Comparison of ENCODE assay signal across 8 mouse cellular contexts in the genomic region with DNA sequence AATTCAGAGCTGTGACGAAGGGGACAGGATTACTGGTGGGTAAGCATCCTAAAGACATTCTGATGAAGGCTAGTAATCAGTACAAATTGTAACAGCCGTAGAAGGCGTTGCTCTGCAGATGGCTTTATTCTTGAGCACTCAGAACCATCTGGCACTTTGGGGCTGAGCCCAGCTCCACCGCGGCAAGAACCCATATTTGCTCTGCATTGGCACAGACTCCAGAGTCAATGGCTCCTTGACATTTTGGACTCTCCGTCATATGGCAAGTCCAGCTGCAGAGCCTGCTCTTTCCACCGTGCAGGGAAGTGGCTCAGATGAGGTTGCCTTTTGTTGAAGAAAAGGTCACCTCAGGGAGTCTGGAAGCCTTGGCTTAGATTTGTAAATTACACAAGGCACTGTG.
DNase-seq lines count a peak whose midpoint lies in the region; ATAC-seq and TF ChIP-seq lines count a peak whose summit lies in the region.

No protein-coding gene starts in this region.

- peak overlapping the region; percentile 70 for H3K27ac ChIP-seq in forebrain, embryonic 16.5 days (ENCODE audit: low read length)
- no peak overlapping the region for H3K27ac ChIP-seq in liver, postnatal 0 days (ENCODE audit: low read depth)

- no peaks in the 10 kb centered on the region for H3K27me3 ChIP-seq in forebrain, embryonic 16.5 days (replicated peaks; ENCODE audit: control insufficient read depth, insufficient read depth, low read length)
- no peaks in the 10 kb centered on the region for H3K27me3 ChIP-seq in liver, postnatal 0 days (ENCODE audit: insufficient read depth, low read length)

- TF ChIP-seq EP300 in liver, postnatal 0 days (IDR thresholded peaks at IDR 0.05; ENCODE audit: low read depth) = no peak

- H3K4me2 ChIP-seq in forebrain, embryonic 16.5 days (ENCODE audit: low read length) = no peak overlapping the region
- no peak overlapping the region for H3K4me2 ChIP-seq in liver, postnatal 0 days (ENCODE audit: low read depth, low read length)

- no peaks in the 10 kb centered on the region for H3K9me3 ChIP-seq in forebrain, embryonic 16.5 days (ENCODE audit: control insufficient read depth, low read length)
- H3K9me3 ChIP-seq in liver, postnatal 0 days (ENCODE audit: low read length) = no peaks in the 10 kb centered on the region

- ATAC-seq in forebrain, embryonic 16.5 days = peak; percentile 90
- no peak for ATAC-seq in megakaryocyte-erythroid progenitor cell, adult 5-6 weeks (replicated peaks; ENCODE audit: low FRiP score, low TSS enrichment, poor library complexity, severe bottlenecking)
- no peak for ATAC-seq in liver, postnatal 0 days

- WGBS in forebrain, embryonic 16.5 days = 34% methylated on average over 7 of the region's 7 CpGs
- 71% methylated on average over 7 of the region's 7 CpGs for WGBS in liver, postnatal 0 days (ENCODE audit: insufficient replicate concordance)

- no peak for TF ChIP-seq CTCF in liver, postnatal 0 days (IDR thresholded peaks at IDR 0.05; ENCODE audit: low read depth)

- H3K4me1 ChIP-seq in forebrain, embryonic 16.5 days (replicated peaks; ENCODE audit: control insufficient read depth, insufficient read depth, low read length) = peaks cover 19% of the 10 kb centered on the region
- no peaks in the 10 kb centered on the region for H3K4me1 ChIP-seq in liver, postnatal 0 days (ENCODE audit: insufficient read depth)

- H3K4me3 ChIP-seq in forebrain, embryonic 16.5 days (replicated peaks; ENCODE audit: low read length) = no peak overlapping the region
- H3K4me3 ChIP-seq in liver, postnatal 0 days (ENCODE audit: low read depth, low read length) = no peak overlapping the region

- H3K36me3 ChIP-seq in forebrain, embryonic 16.5 days (ENCODE audit: control insufficient read depth, insufficient read depth) = no peaks in the 10 kb centered on the region
- no peaks in the 10 kb centered on the region for H3K36me3 ChIP-seq in liver, postnatal 0 days (replicated peaks; ENCODE audit: insufficient read depth, low read length)

- no peak overlapping the region for H3K9ac ChIP-seq in forebrain, embryonic 16.5 days (replicated peaks; ENCODE audit: low read depth, low read length)
- no peak overlapping the region for H3K9ac ChIP-seq in liver, postnatal 0 days (replicated peaks)

- peak; percentile 17 for DNase-seq in ovary, postnatal 14 days (ENCODE audit: low spot score)
- DNase-seq in ovary, postnatal 36 days (ENCODE audit: low spot score) = no peak
- peak; percentile 74 to 88 for DNase-seq in layer of hippocampus, adult 8-10 months (ENCODE audit: low spot score in 2 of 2)
- DNase-seq in lung, postnatal 14 days = peak; percentile 60
- DNase-seq in liver, postnatal 0 days = no peak
- DNase-seq in spleen, postnatal 14 days (ENCODE audit: low spot score in 2 of 2) = no peak

Comparison
In these comparisons a context has a peak if more than half of its experiments do, and no peak if none do; other contexts are left out.
1. DNase-seq: peak in ovary, postnatal 14 days (single experiment), layer of hippocampus, adult 8-10 months (2 of 2) and lung, postnatal 14 days (single experiment); none in ovary, postnatal 36 days (single experiment), liver, postnatal 0 days (single experiment) and spleen, postnatal 14 days (0 of 2).